Mouse (Mus musculus): ENCODE measurements around the gene Lnx1. TPM values are rescaled to one million over a fixed set of nuclear protein-coding genes. Genes with fewer than 3 reads are reported as not detected.

Gene Lnx1
- polyA plus RNA-seq, 1 experiment: 7.4 TPM

DNA sequence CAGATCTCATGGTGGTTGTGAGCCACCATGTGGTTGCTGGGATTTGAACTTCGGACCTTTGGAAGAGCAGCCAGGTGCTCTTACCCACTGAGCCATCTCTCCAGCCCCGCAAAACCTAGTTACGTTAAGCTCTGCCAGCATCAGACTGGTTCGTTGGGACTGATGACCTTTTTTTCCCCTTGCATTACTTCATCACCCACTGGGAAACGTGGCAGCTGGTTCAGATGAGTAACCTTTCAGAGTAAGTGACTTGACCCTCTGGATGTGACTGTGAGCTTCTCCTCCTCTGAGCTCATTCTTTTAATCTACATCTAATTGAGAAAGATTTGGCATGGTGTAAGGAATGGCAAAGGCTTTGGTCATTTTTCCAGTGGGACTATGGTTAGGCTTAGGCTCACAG, 102.7 kb downstream of the Lnx1 start:
- TF ChIP-seq EP300 (IDR thresholded peaks at IDR 0.05; ENCODE audit: insufficient read depth, low read depth, low read length): no peak
- TF ChIP-seq CTCF (IDR thresholded peaks at IDR 0.05; ENCODE audit: low read depth, low read length): no peak
- no peak for TF ChIP-seq POLR2A (IDR thresholded peaks at IDR 0.05; ENCODE audit: insufficient read depth, low read length)
- Histone ChIP-seq H3K4me3 (ENCODE audit: low read depth, low read length) (no peak overlapping the region), H3K36me3 (ENCODE audit: control insufficient read depth, insufficient read depth, low read length, poor library complexity, severe bottlenecking) (peaks cover 15% of the 10 kb centered on the region), H3K4me1 (ENCODE audit: control insufficient read depth, insufficient read depth, low read length) (no peaks in the 10 kb centered on the region), H3K9ac (ENCODE audit: low read depth, poor library complexity, severe bottlenecking) (no peak overlapping the region), H3K27me3 (ENCODE audit: control insufficient read depth, insufficient read depth, low read length, poor library complexity, severe bottlenecking) (no peaks in the 10 kb centered on the region), H3K27ac (ENCODE audit: insufficient read depth, low read length) (no peak overlapping the region), H3K9me3 (replicated peaks; ENCODE audit: control insufficient read depth, insufficient read depth, low read length, poor library complexity, severe bottlenecking) (no peaks in the 10 kb centered on the region)

GRCm38 (mm10) chr5:74593147-74593546, 109.6 kb downstream of the Lnx1 start:
- Histone ChIP-seq H3K27ac (ENCODE audit: insufficient read depth, low read length) (no peak overlapping the region), H3K9me3 (replicated peaks; ENCODE audit: control insufficient read depth, insufficient read depth, low read length, poor library complexity, severe bottlenecking) (no peaks in the 10 kb centered on the region), H3K4me3 (ENCODE audit: low read depth, low read length) (no peak overlapping the region), H3K27me3 (ENCODE audit: control insufficient read depth, insufficient read depth, low read length, poor library complexity, severe bottlenecking) (no peaks in the 10 kb centered on the region), H3K4me1 (ENCODE audit: control insufficient read depth, insufficient read depth, low read length) (no peaks in the 10 kb centered on the region), H3K36me3 (ENCODE audit: control insufficient read depth, insufficient read depth, low read length, poor library complexity, severe bottlenecking) (peaks cover 40% of the 10 kb centered on the region), H3K9ac (ENCODE audit: low read depth, poor library complexity, severe bottlenecking) (no peak overlapping the region)
- TF ChIP-seq POLR2A (IDR thresholded peaks at IDR 0.05; ENCODE audit: insufficient read depth, low read length): no peak
- TF ChIP-seq EP300 (IDR thresholded peaks at IDR 0.05; ENCODE audit: insufficient read depth, low read depth, low read length): no peak

GRCm38 (mm10) chr5:74591413-74591812, 111.3 kb downstream of the Lnx1 start:
- no peak overlapping the region for H3K9ac ChIP-seq (ENCODE audit: low read depth, poor library complexity, severe bottlenecking)
- H3K9me3 ChIP-seq (replicated peaks; ENCODE audit: control insufficient read depth, insufficient read depth, low read length, poor library complexity, severe bottlenecking): no peaks in the 10 kb centered on the region
- no peaks in the 10 kb centered on the region for H3K4me1 ChIP-seq (ENCODE audit: control insufficient read depth, insufficient read depth, low read length)
- no peak overlapping the region for H3K4me3 ChIP-seq (ENCODE audit: low read depth, low read length)
- peaks cover 41% of the 10 kb centered on the region for H3K36me3 ChIP-seq (ENCODE audit: control insufficient read depth, insufficient read depth, low read length, poor library complexity, severe bottlenecking)
- no peaks in the 10 kb centered on the region for H3K27me3 ChIP-seq (ENCODE audit: control insufficient read depth, insufficient read depth, low read length, poor library complexity, severe bottlenecking)
- H3K27ac ChIP-seq (ENCODE audit: insufficient read depth, low read length): no peak overlapping the region
- TF ChIP-seq POLR2A (IDR thresholded peaks at IDR 0.05; ENCODE audit: insufficient read depth, low read length) (no peak), EP300 (IDR thresholded peaks at IDR 0.05; ENCODE audit: insufficient read depth, low read depth, low read length) (no peak), CTCF (IDR thresholded peaks at IDR 0.05; ENCODE audit: low read depth, low read length) (no peak)

DNA sequence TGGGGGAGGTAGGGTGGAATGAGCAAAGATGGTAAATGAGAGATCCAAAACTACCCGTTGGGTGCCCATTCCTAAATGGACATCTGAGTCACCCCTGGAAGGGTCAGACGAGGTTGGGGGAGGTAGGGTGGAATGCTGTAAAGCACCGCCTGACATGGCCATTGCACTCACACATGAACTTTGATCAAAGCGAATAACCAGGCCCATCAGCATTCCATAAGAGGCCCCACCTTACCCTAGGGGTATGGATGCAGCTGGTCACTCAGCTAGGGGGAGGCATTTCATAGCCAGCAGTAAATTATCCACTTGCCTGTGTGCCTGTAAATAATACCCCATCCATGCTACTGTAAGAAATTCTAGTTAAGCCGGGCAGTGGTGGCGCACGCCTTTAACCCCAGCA, 113.6 kb downstream of the Lnx1 start:
- Histone ChIP-seq H3K4me1 (ENCODE audit: control insufficient read depth, insufficient read depth, low read length) (no peaks in the 10 kb centered on the region), H3K27ac (ENCODE audit: insufficient read depth, low read length) (no peak overlapping the region), H3K4me3 (ENCODE audit: low read depth, low read length) (no peak overlapping the region), H3K27me3 (ENCODE audit: control insufficient read depth, insufficient read depth, low read length, poor library complexity, severe bottlenecking) (no peaks in the 10 kb centered on the region), H3K9ac (ENCODE audit: low read depth, poor library complexity, severe bottlenecking) (no peak overlapping the region), H3K9me3 (replicated peaks; ENCODE audit: control insufficient read depth, insufficient read depth, low read length, poor library complexity, severe bottlenecking) (no peaks in the 10 kb centered on the region), H3K36me3 (ENCODE audit: control insufficient read depth, insufficient read depth, low read length, poor library complexity, severe bottlenecking) (peaks cover 31% of the 10 kb centered on the region)
- TF ChIP-seq CTCF (IDR thresholded peaks at IDR 0.05; ENCODE audit: low read depth, low read length) (no peak), POLR2A (IDR thresholded peaks at IDR 0.05; ENCODE audit: insufficient read depth, low read length) (no peak), EP300 (IDR thresholded peaks at IDR 0.05; ENCODE audit: insufficient read depth, low read depth, low read length) (no peak)

GRCm38 (mm10) chr5:74571767-74572166, 130.9 kb downstream of the Lnx1 start:
- Histone ChIP-seq H3K4me1 (ENCODE audit: control insufficient read depth, insufficient read depth, low read length) (no peaks in the 10 kb centered on the region), H3K36me3 (ENCODE audit: control insufficient read depth, insufficient read depth, low read length, poor library complexity, severe bottlenecking) (peaks cover 15% of the 10 kb centered on the region), H3K27me3 (ENCODE audit: control insufficient read depth, insufficient read depth, low read length, poor library complexity, severe bottlenecking) (no peaks in the 10 kb centered on the region), H3K27ac (ENCODE audit: insufficient read depth, low read length) (no peak overlapping the region), H3K9me3 (replicated peaks; ENCODE audit: control insufficient read depth, insufficient read depth, low read length, poor library complexity, severe bottlenecking) (no peaks in the 10 kb centered on the region), H3K4me3 (ENCODE audit: low read depth, low read length) (no peak overlapping the region), H3K9ac (ENCODE audit: low read depth, poor library complexity, severe bottlenecking) (no peak overlapping the region)
- no peak for TF ChIP-seq POLR2A (IDR thresholded peaks at IDR 0.05; ENCODE audit: insufficient read depth, low read length)
- TF ChIP-seq EP300 (IDR thresholded peaks at IDR 0.05; ENCODE audit: insufficient read depth, low read depth, low read length): no peak
- TF ChIP-seq CTCF (IDR thresholded peaks at IDR 0.05; ENCODE audit: low read depth, low read length): no peak

DNA sequence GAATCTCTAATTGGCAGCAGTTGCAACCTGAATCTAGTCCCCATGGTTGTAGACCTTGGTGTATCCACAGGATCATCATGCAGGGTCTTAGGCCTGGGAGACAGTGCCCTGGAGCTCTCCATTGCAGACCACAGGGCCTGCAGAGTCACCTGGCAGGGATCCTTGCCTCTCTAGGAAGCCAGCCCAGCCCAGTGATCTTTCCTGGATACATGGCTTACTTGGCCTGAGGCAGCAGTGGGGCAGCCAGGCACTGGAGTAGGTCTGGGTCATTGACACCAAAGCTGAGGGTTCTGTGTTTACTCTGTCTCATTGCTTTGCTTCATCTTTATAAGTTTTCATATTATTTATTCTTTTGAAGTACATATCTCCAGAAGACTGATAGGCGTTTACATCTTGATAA, 141.6 kb downstream of the Lnx1 start:
- H3K27ac ChIP-seq (ENCODE audit: insufficient read depth, low read length): no peak overlapping the region
- H3K9me3 ChIP-seq (replicated peaks; ENCODE audit: control insufficient read depth, insufficient read depth, low read length, poor library complexity, severe bottlenecking): no peaks in the 10 kb centered on the region
- no peaks in the 10 kb centered on the region for H3K27me3 ChIP-seq (ENCODE audit: control insufficient read depth, insufficient read depth, low read length, poor library complexity, severe bottlenecking)
- TF ChIP-seq CTCF (IDR thresholded peaks at IDR 0.05; ENCODE audit: low read depth, low read length): no peak
- no peak for TF ChIP-seq EP300 (IDR thresholded peaks at IDR 0.05; ENCODE audit: insufficient read depth, low read depth, low read length)
- TF ChIP-seq POLR2A (IDR thresholded peaks at IDR 0.05; ENCODE audit: insufficient read depth, low read length): no peak
- H3K9ac ChIP-seq (ENCODE audit: low read depth, poor library complexity, severe bottlenecking): no peak overlapping the region
- peaks cover 30% of the 10 kb centered on the region for H3K36me3 ChIP-seq (ENCODE audit: control insufficient read depth, insufficient read depth, low read length, poor library complexity, severe bottlenecking)
- no peak overlapping the region for H3K4me3 ChIP-seq (ENCODE audit: low read depth, low read length)
- H3K4me1 ChIP-seq (ENCODE audit: control insufficient read depth, insufficient read depth, low read length): no peaks in the 10 kb centered on the region

All from ES-Bruce4 (cell line).